Mouse (Mus musculus): Measurements from ENCODE around the gene Dnajc22. TPM values are rescaled to one million over a fixed set of nuclear protein-coding genes. Genes with fewer than 3 reads are reported as not detected.

Gene Dnajc22
- polyA plus RNA-seq, 1 experiment from 2014 or later: 37.4 TPM

Other genes with a start within 250 kb of the Dnajc22 start
- gene Kmt2d, start 222.0 kb upstream of the Dnajc22 start, polyA plus RNA-seq (2015; fragmentation: Nextera tagmentation; extraction: Ambion mirVana): 9.6 and 10.4 TPM in 2 replicates
- gene Rhebl1, start 198.6 kb upstream of the Dnajc22 start, polyA plus RNA-seq (2015; fragmentation: Nextera tagmentation; extraction: Ambion mirVana): 10.8 and 12.5 TPM in 2 replicates
- gene Dhh, start 194.6 kb upstream of the Dnajc22 start, polyA plus RNA-seq (2015; fragmentation: Nextera tagmentation; extraction: Ambion mirVana): 0.96 and 1.1 TPM in 2 replicates
- 18.6 and 19.0 TPM in 2 replicates for gene Lmbr1l, start 174.9 kb upstream of the Dnajc22 start, polyA plus RNA-seq (2015; fragmentation: Nextera tagmentation; extraction: Ambion mirVana)
- gene Tuba1b, start 158.6 kb upstream of the Dnajc22 start, polyA plus RNA-seq (2015; fragmentation: Nextera tagmentation; extraction: Ambion mirVana): 1,296 and 1,330 TPM in 2 replicates
- not detected in 2 replicates for gene Gm49450, start 139.6 kb upstream of the Dnajc22 start, polyA plus RNA-seq (2015; fragmentation: Nextera tagmentation; extraction: Ambion mirVana)
- 981 and 999 TPM in 2 replicates for gene Tuba1a, start 139.5 kb upstream of the Dnajc22 start, polyA plus RNA-seq (2015; fragmentation: Nextera tagmentation; extraction: Ambion mirVana)
- gene Tuba1c, start 63.3 kb upstream of the Dnajc22 start, polyA plus RNA-seq (2015; fragmentation: Nextera tagmentation; extraction: Ambion mirVana): 253 and 271 TPM in 2 replicates
- gene Prph, start 38.0 kb upstream of the Dnajc22 start, polyA plus RNA-seq (2015; fragmentation: Nextera tagmentation; extraction: Ambion mirVana): 46.9 and 48.1 TPM in 2 replicates
- gene Troap, start 18.6 kb upstream of the Dnajc22 start, polyA plus RNA-seq (2015; fragmentation: Nextera tagmentation; extraction: Ambion mirVana): 24.7 and 25.4 TPM in 2 replicates
- 0.09 TPM in 1 of 2 replicates, not detected in the other for gene C1ql4, start 5.4 kb upstream of the Dnajc22 start, polyA plus RNA-seq (2015; fragmentation: Nextera tagmentation; extraction: Ambion mirVana)
- 26.6 and 34.7 TPM in 2 replicates for gene Spats2, start 32.7 kb downstream of the Dnajc22 start, polyA plus RNA-seq (2015; fragmentation: Nextera tagmentation; extraction: Ambion mirVana)
- gene Kcnh3, start 131.7 kb downstream of the Dnajc22 start, polyA plus RNA-seq (2015; fragmentation: Nextera tagmentation; extraction: Ambion mirVana): 0.45 and 1.00 TPM in 2 replicates
- gene Mcrs1, start 158.8 kb downstream of the Dnajc22 start, polyA plus RNA-seq (2015; fragmentation: Nextera tagmentation; extraction: Ambion mirVana): 119 and 121 TPM in 2 replicates
- 35.0 and 42.6 TPM in 2 replicates for gene Prpf40b, start 201.9 kb downstream of the Dnajc22 start, polyA plus RNA-seq (2015; fragmentation: Nextera tagmentation; extraction: Ambion mirVana)
- 0.18 TPM in 1 of 2 replicates, not detected in the other for gene Fam186b, start 202.7 kb downstream of the Dnajc22 start, polyA plus RNA-seq (2015; fragmentation: Nextera tagmentation; extraction: Ambion mirVana)